Mouse (Mus musculus) cerebellum, adult 2 months (tissue): ENCODE data around the gene Mier2.

Source experiments
- CTCF ChIP-seq: fragments of 200-500 bp; IDR thresholded peaks from 2 replicates; pipeline ENCODE4 v1.5.1; 2011; ENCODE audit warnings: low read depth, mild to moderate bottlenecking, control low read depth, low read length, moderate library complexity, borderline replicate concordance; ENCODE audit not compliant: insufficient read depth
- POLR2A ChIP-seq: fragments of 200-500 bp; IDR thresholded peaks from 2 replicates; pipeline ENCODE4 v1.6.1; 2011; ENCODE audit warnings: low read length, control low read depth, borderline replicate concordance; ENCODE audit not compliant: insufficient read depth

GRCm38 (mm10) chr10:79587061-79587751 lies 32.2 kb upstream of the Mier2 start, which contains the start of gene Theg:
- TF ChIP-seq POLR2A (no peak), CTCF (no peak)
